Mouse (Mus musculus) midbrain, postnatal 0 days (tissue): Measurements from ENCODE around the gene Kcnj15. TPM values are rescaled to one million over a fixed set of nuclear protein-coding genes. Genes with fewer than 3 reads are reported as not detected.

ENCODE experiments used
- ATAC-seq: fragments of 200-750 bp; cut with Nextera tagmentation; 2 replicates; pipeline ENCODE4 v1.8.0; 2017; ENCODE audit warnings: moderate number of reproducible peaks, mild to moderate bottlenecking, moderate TSS enrichment, moderate library complexity; ENCODE audit not compliant: low FRiP score
- DNase-seq: peaks from one replicate; pipeline ENCODE4 v3.0.0-alpha.2; 2015; ENCODE audit warnings: low spot score
- H3K27ac ChIP-seq: fragments of 300-500 bp; sonication (generic); 2 replicates; pipeline ENCODE4 v1.5.1; 2014; ENCODE audit warnings: low read depth, mild to moderate bottlenecking, low read length, mixed read lengths
- H3K27me3 ChIP-seq: fragments of 300-500 bp; sonication (generic); 2 replicates; pipeline ENCODE4 v1.6.1; 2014; ENCODE audit warnings: low read length, control low read depth, mixed read lengths; ENCODE audit not compliant: insufficient read depth
- H3K36me3 ChIP-seq: fragments of 300-500 bp; sonication (generic); 2 replicates; pipeline ENCODE4 v1.6.1; 2014; ENCODE audit warnings: low read length, control low read depth, mixed read lengths; ENCODE audit not compliant: insufficient read depth
- H3K4me1 ChIP-seq: fragments of 300-500 bp; sonication (generic); 2 replicates; pipeline ENCODE4 v1.6.1; 2014; ENCODE audit warnings: mild to moderate bottlenecking, control low read depth, antibody characterized with exemption, low read length, mixed read lengths; ENCODE audit not compliant: insufficient read depth
- H3K4me2 ChIP-seq: fragments of 300-500 bp; sonication (generic); 2 replicates; pipeline ENCODE4 v1.6.1; 2014; ENCODE audit warnings: low read depth, mild to moderate bottlenecking, low read length, mixed read lengths; ENCODE audit not compliant: poor library complexity, severe bottlenecking
- H3K4me3 ChIP-seq: fragments of 300-500 bp; sonication (generic); 2 replicates; pipeline ENCODE4 v1.5.1; 2014; ENCODE audit warnings: low read depth, mild to moderate bottlenecking, low read length, moderate library complexity
- H3K9ac ChIP-seq: fragments of 300-500 bp; sonication (generic); replicated peaks from 2 replicates; pipeline ENCODE4 v1.6.1; 2014; ENCODE audit warnings: mild to moderate bottlenecking, low read length, moderate library complexity, mixed read lengths; ENCODE audit not compliant: poor library complexity, severe bottlenecking
- H3K9me3 ChIP-seq: fragments of 300-500 bp; sonication (generic); 2 replicates; pipeline ENCODE4 v1.6.1; 2016; ENCODE audit warnings: low read length, control low read depth
- CTCF ChIP-seq: IDR thresholded peaks from 2 replicates; pipeline ENCODE4 v1.5.1; 2016; ENCODE audit warnings: antibody characterized with exemption, mild to moderate bottlenecking
- WGBS: fragments of 180-500 bp; shearing (Covaris S2); extraction: QIAGEN DNeasy Blood & Tissue Kit; methylation state at CpG from one replicate; pipeline ENCODE4 v1.1.7; 2014; 5-methylcytosine and 5-hydroxymethylcytosine counted together
- polyA plus RNA-seq: library from polyadenylated mRNA; unstranded; fragments of >200 nt; fragmentation: Nextera tagmentation; extraction: Ambion mirVana; gene quantifications from 2 replicates; pipeline ENCODE4 v1.2.1, GENCODE M21; 2015
- total RNA-seq: library from RNA; depleted of rRNA; stranded (reverse); fragments of >200 nt; gene quantifications from 2 replicates; pipeline ENCODE4 v1.2.3, GENCODE M21; 2014

Gene Kcnj15
- total and polyA plus RNA-seq, 2 experiments from 2014 or later: 0.06 TPM; not detected in 1

GRCm38 (mm10) chr16:95267481-95268183, 10.3 kb downstream of the Kcnj15 start:
- Histone ChIP-seq H3K36me3 (no peaks in the 10 kb centered on the region), H3K27me3 (no peaks in the 10 kb centered on the region), H3K27ac (no peak overlapping the region), H3K4me1 (no peaks in the 10 kb centered on the region), H3K4me2 (no peak overlapping the region), H3K4me3 (no peak overlapping the region), H3K9me3 (no peaks in the 10 kb centered on the region), H3K9ac (no peak overlapping the region)
- 62% methylated on average over 11 of the region's 11 CpGs for WGBS
- DNase-seq (no peak), ATAC-seq (no peak)
- no peak for TF ChIP-seq CTCF

- ATAC-seq (no peak), DNase-seq (no peak)
- no peak overlapping the region for H3K4me2 ChIP-seq
- WGBS: 81% methylated on average over 6 of the region's 6 CpGs
- no peak overlapping the region for H3K9ac ChIP-seq
- H3K27ac ChIP-seq: no peak overlapping the region
- H3K36me3 ChIP-seq: no peaks in the 10 kb centered on the region
- H3K9me3 ChIP-seq: no peaks in the 10 kb centered on the region
- no peak overlapping the region for H3K4me3 ChIP-seq
- H3K4me1 ChIP-seq: no peaks in the 10 kb centered on the region
- H3K27me3 ChIP-seq: no peaks in the 10 kb centered on the region
- no peak for TF ChIP-seq CTCF
These were observed 12.3 kb downstream of the Kcnj15 start for GRCm38 (mm10) chr16:95269610-95270009.

- WGBS: 86% methylated on average over 2 of the region's 2 CpGs
- no peak overlapping the region for H3K9ac ChIP-seq
- no peaks in the 10 kb centered on the region for H3K36me3 ChIP-seq
- H3K4me1 ChIP-seq: no peaks in the 10 kb centered on the region
- H3K9me3 ChIP-seq: no peaks in the 10 kb centered on the region
- no peak for ATAC-seq
- no peak for TF ChIP-seq CTCF
- H3K27ac ChIP-seq: no peak overlapping the region
- H3K4me3 ChIP-seq: no peak overlapping the region
- no peaks in the 10 kb centered on the region for H3K27me3 ChIP-seq
- H3K4me2 ChIP-seq: no peak overlapping the region
- no peak for DNase-seq
These were observed 15.7 kb downstream of the Kcnj15 start for GRCm38 (mm10) chr16:95273101-95273500.

- Histone ChIP-seq H3K36me3 (no peaks in the 10 kb centered on the region), H3K4me1 (no peaks in the 10 kb centered on the region), H3K27me3 (no peaks in the 10 kb centered on the region), H3K9me3 (no peaks in the 10 kb centered on the region), H3K4me2 (no peak overlapping the region), H3K9ac (no peak overlapping the region), H3K27ac (no peak overlapping the region), H3K4me3 (no peak overlapping the region)
- 83% methylated on average over 10 of the region's 10 CpGs for WGBS
- DNase-seq: no peak
- no peak for ATAC-seq
- no peak for TF ChIP-seq CTCF
These were observed 18.6 kb downstream of the Kcnj15 start for GRCm38 (mm10) chr16:95275713-95276502.

- no peaks in the 10 kb centered on the region for H3K36me3 ChIP-seq
- ATAC-seq (no peak), DNase-seq (no peak)
- no peak overlapping the region for H3K4me3 ChIP-seq
- H3K9me3 ChIP-seq: no peaks in the 10 kb centered on the region
- no peak for TF ChIP-seq CTCF
- H3K4me2 ChIP-seq: no peak overlapping the region
- no peaks in the 10 kb centered on the region for H3K27me3 ChIP-seq
- no peaks in the 10 kb centered on the region for H3K4me1 ChIP-seq
- WGBS: 74% methylated on average over 3 of the region's 3 CpGs
- no peak overlapping the region for H3K9ac ChIP-seq
- H3K27ac ChIP-seq: no peak overlapping the region
These were observed 21.7 kb downstream of the Kcnj15 start for GRCm38 (mm10) chr16:95279015-95279414.

GRCm38 (mm10) chr16:95280338-95280737, 23.0 kb downstream of the Kcnj15 start:
- Histone ChIP-seq H3K36me3 (no peaks in the 10 kb centered on the region), H3K27me3 (no peaks in the 10 kb centered on the region), H3K4me2 (no peak overlapping the region), H3K4me1 (no peaks in the 10 kb centered on the region), H3K4me3 (no peak overlapping the region), H3K27ac (no peak overlapping the region), H3K9ac (no peak overlapping the region), H3K9me3 (no peaks in the 10 kb centered on the region)
- no peak for ATAC-seq
- TF ChIP-seq CTCF: no peak
- 99% methylated on average over 3 of the region's 3 CpGs for WGBS
- DNase-seq: no peak
